Mouse (Mus musculus) B cell, adult 2 months (primary cell): Measurements from ENCODE around the gene Nol4l.
"Not testable (repeated sequence)": the region's sequence is repeated elsewhere in the genome, so short reads cannot be mapped to it uniquely, and the experiment has no call there.

ENCODE experiments used
- DNase-seq, 2 experiments: peaks; one replicate each; pipeline ENCODE4 v3.0.0; 2022

Nol4l gene

DNA sequence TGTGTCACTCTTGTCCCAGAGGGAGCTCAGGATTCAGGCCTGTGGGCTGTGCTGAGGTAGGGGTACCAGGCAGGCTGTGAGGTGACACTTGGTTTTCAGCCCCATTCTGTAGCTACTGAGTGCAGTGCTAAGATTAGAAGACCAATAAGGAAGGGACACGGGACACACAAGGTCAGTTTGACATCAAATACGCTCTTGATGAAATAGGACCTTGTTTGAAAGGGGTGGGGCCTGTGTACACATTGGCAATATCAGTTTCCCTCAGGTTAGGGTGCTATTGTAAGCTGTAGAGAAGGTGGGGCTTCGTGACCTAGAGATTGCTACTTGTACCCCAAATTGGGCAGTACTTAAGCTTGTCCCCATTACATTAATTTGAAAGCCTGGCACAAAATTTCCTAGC is 124.9 kb downstream of the Nol4l start:
- no peak for DNase-seq

- DNase-seq = no peak
These were observed 125.7 kb downstream of the Nol4l start for GRCm38 (mm10) chr2:153404062-153404461.

- no peak for DNase-seq
These were observed 130.6 kb downstream of the Nol4l start for GRCm38 (mm10) chr2:153399166-153399565.

DNA sequence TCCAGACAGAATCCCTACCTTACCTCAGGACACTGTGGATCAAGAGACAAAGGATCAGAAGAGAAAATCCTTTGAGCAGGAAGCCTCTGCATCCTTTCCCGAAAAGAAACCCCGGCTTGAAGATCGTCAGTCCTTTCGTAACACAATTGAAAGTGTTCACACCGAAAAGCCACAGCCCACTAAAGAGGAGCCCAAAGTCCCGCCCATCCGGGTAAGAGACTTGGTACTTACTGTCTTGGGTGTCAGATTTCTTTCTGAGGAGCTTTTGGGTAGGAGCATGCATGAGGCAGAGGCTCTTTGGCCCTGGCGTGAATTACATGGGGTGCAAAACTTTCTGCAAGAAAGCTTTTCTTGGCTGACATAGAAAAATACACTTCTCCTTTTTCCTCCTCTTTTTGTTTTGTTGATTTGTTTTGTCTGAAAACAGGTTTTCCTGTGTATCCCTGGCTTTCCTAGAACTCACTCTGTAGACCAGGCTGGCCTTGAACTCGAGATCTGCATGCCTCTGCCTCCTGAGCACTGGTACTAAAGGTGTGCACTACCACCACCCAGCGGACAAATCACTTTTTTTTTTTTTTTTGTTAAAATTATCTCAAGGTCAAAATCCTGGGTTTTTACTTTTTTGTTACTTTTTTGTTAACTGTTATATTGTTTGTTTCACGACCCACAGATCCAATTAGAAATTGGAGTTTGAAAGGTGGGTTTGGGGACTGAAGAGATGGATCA is 131.8 kb downstream of the Nol4l start:
- DNase-seq = no peak

- no peak for DNase-seq
These were observed 136.7 kb downstream of the Nol4l start for GRCm38 (mm10) chr2:153393045-153393444.

- no peak for DNase-seq
These were observed 139.9 kb downstream of the Nol4l start for GRCm38 (mm10) chr2:153389831-153390230.

- no peak for DNase-seq
These were observed 149.3 kb downstream of the Nol4l start for GRCm38 (mm10) chr2:153380479-153380878.

GRCm38 (mm10) chr2:153375380-153375779 is 154.4 kb downstream of the Nol4l start:
- no peak for DNase-seq

GRCm38 (mm10) chr2:153370871-153371270 is 158.9 kb downstream of the Nol4l start:
- DNase-seq = no peak

DNA sequence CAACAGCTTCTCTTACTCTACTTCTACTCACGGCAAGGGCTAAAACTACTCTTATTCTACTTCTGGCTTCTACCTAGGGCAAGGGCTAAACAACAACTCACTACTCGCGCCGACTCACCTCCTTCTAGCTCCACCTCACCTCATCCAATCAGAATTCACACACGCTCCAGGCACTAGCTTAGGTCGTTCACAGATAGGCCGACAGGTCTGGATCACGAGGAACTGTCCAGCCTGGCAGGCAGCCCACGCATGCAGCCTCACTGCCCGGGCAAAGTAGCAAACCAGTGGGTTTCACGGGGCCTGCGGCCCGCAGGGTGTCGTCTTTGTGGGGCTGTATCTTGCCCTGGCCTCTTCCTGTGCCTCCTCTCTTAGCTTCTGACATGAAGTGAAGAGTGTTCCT is 165.2 kb downstream of the Nol4l start:
- DNase-seq = not testable (repeated sequence)

DNA sequence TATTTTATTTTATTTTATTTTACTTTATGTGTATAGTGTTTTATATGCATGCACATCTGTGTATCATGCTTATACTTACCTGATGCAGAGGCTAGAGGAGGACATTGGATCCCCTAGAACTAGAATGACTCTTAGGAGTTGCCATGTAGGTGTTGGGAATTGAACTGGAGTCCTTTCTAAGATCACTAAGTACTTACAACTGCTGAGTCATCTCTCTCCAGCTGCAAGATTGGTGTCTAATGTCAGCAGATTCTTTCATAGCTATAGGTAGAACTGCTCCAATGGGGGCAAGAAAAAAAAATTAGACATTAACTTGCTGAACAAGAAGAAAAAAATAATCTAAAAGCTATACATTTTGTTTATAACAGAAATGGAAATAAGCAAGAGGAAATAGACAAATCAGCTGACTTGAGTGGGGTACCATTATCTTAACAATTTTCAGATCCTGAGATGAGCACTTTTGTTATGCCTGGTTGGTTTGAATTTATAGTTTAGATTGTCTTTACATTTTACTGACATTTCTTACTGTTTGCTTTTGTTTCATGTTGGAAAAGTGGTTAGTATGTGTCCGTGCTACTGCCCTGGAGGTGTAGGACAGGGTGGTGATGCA is 168.6 kb downstream of the Nol4l start:
- no peak for DNase-seq
